Mouse (Mus musculus) kidney, postnatal 36 days (tissue): ENCODE data around the gene Reep1.
"Not testable (repeated sequence)": the region's sequence is repeated elsewhere in the genome, so short reads cannot be mapped to it uniquely, and the experiment has no call there.

Experiments used
- DNase-seq, 2 experiments: peaks; one replicate each; pipeline ENCODE4 v3.0.0; 2021 to 2022; ENCODE audit warnings: mixed read lengths in 2 of 2

The Reep1 gene

DNA sequence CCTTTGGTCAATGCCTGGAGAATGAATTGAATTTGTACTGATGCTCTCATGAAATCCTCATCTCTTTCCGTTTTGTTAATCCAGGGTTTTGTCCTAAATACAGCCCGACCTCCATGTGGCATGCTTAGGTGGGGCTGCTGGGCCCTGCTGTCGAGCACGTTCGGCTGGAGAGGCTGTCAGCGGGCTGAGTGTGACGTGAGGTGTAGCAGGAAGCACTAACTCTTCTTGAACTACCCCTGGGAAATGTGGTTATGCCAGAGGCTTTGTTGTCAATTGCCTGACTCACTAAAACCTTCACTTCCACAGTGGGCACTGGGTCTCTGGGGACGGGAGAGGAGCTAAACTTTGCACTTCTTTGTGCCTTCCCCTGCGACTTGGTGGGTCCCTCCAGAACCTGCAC, 81.0 kb downstream of the Reep1 start:
- no peak for DNase-seq

DNA sequence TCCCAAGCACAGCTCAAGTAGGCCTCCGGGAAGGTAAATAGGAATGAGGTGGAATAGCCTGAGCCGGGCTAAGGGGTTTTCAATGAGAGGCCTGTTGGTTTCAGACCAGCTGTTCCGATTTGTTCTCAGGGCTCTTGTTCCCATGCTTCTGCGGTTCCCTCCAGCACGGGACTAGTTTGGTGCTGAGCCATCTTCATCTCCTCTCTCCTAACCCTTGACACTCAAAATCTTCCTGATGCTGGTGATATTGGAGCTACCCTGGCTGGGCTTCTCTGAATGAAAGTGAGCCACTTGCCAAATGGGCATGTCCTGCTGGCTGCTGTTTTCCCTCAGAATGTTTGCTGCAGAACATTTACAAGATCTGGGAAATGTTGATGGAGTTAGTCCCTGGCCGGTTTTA, 84.4 kb downstream of the Reep1 start:
- DNase-seq = no peak

GRCm38 (mm10) chr6:71799391-71799790, 92.0 kb downstream of the Reep1 start:
- no peak for DNase-seq

- DNase-seq = no peak
Measured at GRCm38 (mm10) chr6:71801011-71801713, 93.8 kb downstream of the Reep1 start.

DNA sequence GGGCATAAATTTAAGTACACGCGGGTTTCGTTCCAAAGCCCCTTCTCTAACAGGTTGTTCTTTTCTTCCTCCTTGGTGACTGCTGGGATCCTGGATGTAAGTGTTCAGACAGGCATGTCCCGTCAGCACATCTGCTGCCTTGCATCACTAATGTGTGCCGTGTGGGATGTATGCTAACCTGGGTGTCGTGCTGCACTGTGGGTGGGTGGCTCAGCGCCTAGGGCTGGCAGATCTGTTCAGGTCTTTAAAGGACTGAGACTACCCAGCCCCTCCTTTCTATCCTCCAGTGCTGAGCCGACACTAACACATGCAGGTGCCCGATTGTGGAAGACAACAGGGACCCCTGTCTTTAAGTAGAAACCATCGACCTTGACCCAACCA, 94.3 kb downstream of the Reep1 start:
- no peak for DNase-seq

GRCm38 (mm10) chr6:71803609-71804008, 96.2 kb downstream of the Reep1 start:
- no peak for DNase-seq

- peak; percentile 46 to 79 for DNase-seq
Measured at GRCm38 (mm10) chr6:71804061-71804829, 96.9 kb downstream of the Reep1 start.

DNA sequence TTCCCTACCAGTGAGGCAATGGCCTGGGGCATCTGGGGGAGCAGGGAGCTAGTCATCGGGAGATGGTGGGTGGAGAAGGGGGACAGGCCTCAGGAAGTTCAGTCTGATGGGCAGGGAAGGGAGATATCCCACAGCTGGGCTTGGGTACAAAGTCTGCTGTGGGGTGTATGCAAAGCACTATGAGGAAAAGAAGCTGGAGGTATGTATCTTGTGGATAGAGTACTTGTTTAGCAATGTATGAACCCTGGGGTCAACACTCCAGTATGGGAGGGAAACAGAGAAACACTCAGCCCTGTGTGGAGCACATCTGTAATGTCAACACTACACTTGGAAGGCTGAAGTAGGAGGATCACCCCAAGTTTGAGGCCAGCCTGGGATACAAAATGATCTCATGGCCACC, 99.4 kb downstream of the Reep1 start:
- DNase-seq = no peak

DNA sequence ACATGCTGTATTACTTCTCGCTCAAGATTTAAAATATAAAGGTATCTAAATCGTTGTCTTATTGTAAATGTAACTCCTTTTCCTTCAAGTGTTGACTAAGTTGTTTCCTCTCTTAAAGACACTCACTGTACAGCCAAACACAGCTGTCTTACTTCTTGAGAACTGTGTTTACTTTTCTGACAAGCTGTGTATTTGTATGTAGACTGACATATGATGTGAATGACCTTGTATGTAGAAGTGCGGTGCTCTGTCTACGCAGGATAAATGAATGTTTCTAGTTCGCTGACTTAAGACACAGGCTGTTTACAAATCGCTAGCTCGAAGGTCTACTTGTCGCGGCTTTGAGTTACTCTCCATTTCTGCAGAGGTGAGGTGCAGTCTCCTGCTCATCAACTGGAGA, 102.5 kb downstream of the Reep1 start:
- DNase-seq = no peak

- DNase-seq = peak in 1 of 2 experiments; percentile 41
Measured at GRCm38 (mm10) chr6:71812820-71813219, 105.5 kb downstream of the Reep1 start.

DNA sequence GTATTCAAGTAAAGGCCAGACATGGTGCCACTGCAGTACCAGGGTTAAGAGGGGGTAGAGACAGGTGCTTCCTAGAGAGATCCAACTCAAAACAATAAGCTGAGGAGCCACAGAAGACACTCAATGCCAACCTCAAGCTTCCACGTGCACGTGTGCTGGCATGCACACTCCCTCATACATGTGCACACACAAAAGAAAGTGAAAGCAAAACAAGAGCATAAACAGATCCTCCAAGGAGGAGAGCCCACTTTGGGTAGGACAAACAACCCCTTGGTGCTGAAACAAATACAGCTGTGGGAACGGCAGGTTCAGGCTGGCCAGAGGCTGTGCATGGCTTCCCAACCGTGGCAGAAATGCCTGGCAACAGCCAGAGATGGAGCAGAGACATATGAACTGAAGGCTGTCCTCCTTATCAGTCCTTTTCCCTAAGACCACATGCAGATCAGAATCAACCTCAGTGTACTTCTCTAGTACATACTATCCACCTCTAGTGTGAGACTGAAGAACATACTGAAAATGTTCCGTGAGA, 112.5 kb downstream of the Reep1 start:
- peak; percentile 75 to 77 for DNase-seq

DNA sequence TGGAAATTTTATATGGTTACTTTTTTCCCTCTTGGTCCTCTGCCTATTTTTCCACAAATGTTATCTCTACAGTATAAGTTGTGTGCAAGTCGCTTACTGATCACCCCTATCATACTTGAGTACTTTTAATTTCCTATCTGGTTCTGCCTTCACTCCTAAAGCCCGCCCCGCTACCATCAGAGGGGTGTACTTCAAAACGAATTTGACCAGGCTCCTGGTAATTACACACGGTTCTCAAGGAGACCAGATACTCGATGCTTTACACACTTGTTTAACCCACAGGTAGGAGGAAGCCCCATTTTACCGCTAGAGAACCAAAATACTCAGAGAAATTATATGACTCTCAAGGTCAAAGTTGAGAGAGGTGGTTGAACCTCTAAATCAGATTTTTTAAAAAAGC, 115.7 kb downstream of the Reep1 start:
- no peak for DNase-seq

GRCm38 (mm10) chr6:71823488-71823887, 116.1 kb downstream of the Reep1 start:
- DNase-seq = peak; percentile 96

DNA sequence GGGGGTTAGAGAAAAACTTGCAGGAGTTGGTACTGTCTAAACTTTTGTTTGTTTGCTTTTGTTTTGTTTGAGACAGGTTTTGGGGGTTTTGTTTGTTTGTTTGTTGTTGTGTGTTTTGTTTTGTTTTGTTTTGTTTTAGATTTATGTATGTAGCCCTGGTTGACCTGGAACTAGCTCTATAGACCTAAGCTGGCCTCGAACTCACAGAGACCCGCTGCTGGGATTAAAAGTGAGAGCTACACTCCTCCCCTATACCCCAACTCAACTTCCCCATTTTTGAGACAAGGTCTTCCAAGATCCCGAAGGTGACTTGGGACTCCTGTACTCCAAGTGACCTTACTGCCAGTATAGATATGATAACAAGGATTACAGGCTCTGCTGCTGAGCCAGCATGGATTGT, 116.6 kb downstream of the Reep1 start:
- no peak for DNase-seq

DNA sequence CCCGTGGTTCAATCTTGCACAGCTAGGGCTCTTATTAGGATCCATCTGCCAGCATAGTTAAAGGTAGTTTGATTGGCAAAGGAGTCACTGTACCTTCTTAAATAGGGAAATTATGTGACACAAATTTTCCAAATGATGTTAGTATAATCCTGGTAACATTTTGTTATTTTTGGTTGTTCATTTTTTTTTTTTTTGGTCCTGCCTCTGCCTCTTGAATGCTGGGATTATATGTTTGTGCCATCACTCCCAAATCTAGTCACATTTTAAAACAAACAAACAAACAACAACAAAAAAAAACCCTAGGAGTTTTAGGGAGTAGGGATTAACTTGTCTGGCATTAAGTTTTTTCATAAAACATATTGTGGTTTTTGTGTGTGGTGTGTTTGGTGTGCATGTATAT, 119.5 kb downstream of the Reep1 start, which contains the start of gene Mrpl35:
TSS of gene Mrpl35 (minus strand) at position 101 of the 400 bp plus-strand sequence.
- no peak for DNase-seq

GRCm38 (mm10) chr6:71829768-71830167, 122.4 kb downstream of the Reep1 start:
- DNase-seq = no peak

DNA sequence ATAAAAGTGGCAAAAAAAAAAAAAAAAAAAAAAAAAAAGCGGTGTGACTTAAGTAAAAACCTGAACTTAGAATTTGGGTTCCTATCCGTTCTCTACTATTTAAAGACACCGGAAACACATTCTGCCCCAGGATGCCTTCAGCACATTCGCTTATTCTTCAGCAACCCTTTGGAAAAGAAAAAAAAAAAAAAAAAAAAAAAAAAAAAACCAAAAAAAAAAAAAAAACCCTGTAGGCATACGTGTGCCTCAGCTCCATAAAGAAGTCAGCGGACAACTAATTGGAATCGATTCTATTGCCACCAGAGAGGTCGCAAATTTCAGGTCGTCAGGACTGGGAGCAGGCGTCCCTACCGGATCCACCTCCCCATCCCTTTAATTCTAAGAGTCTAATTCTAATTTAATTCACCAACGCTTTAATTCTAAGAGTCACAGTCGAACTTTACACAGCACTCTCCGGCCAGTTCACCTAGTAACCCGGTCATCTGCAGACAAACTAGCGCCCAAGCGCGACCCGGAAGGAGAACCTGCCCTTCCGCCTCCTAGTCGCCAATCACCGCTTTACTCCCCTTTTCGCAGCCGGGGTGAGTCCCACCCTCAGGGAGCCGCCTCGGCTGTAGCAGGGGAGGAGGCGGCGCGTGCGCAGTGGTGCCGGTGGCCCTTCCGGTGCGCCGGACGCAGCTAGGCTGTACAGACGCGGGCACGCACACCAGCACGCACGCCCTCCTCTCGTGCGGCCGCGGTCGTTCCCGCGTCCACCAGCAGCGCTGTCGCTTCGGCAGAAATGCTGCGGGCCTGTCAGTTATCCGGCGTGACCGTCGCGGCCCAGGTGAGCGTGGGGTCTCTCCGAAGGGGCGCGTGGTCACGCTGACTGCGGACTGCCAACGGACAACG, 123.6 kb downstream of the Reep1 start, which contains the start of gene Immt:
TSS of gene Immt (plus strand) at position 642 of the 891 bp plus-strand sequence.
- DNase-seq = peak; percentile 98

DNA sequence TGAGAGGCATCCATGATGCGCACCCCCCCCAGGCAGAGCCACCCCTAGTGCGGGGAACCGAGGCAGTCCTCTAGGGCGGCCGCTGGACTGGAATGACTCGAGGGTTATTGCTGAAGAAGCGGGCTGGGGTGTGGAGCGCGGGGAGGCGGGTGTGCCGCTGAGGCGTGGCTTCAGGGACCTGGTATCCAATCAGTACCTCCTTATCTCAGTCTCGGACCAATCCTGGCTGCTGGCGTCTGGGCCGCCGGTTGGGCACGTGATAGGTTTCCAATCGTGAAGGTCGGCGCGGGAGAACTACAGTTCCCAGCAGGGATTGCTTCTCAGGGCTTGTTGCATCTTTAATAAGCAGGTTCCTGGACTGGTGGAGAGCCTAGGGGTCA, 124.2 kb downstream of the Reep1 start:
- DNase-seq = peak; percentile 96 to 99

DNA sequence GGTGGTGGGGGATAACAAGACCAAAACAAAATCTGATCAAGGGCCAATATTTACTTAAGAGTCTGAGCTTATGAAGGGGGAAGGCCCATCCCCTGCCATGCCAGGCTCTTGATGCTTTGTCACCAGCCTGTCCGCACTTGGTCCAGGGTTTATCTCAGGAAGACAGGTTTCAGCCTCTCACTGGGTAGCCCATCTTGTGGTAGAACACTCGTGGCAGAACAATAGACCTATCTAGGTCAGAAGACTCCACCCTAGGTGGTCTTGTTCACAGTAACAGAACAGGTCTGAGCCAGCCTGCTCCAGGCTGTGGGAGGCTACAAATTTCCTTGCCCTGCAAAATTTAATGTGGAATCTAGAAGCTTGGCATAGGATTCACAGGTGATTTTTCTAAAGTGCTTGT, 129.4 kb downstream of the Reep1 start:
- DNase-seq = no peak

- no peak for DNase-seq
Measured at GRCm38 (mm10) chr6:71839815-71840214, 132.5 kb downstream of the Reep1 start.

- DNase-seq = peak; percentile 27 to 39
Measured at GRCm38 (mm10) chr6:71840597-71841290, 133.4 kb downstream of the Reep1 start.

- DNase-seq = not testable (repeated sequence)
Measured at GRCm38 (mm10) chr6:71846906-71847305, 139.5 kb downstream of the Reep1 start.
